Mouse (Mus musculus): ENCODE results near the gene Ly6g6e. TPM values are rescaled to one million over a fixed set of nuclear protein-coding genes. Genes with fewer than 3 reads are reported as not detected.

The Ly6g6e gene
- polyA plus RNA-seq, 1 experiment from 2014 or later, result 0.62 TPM

- no peak for ATAC-seq (ENCODE audit: extremely low read depth, insufficient number of reproducible peaks, low FRiP score, low TSS enrichment)
- no peak overlapping the region for H3K4me2 ChIP-seq
- H3K9me3 ChIP-seq, result no peaks in the 10 kb centered on the region
- H3K36me3 ChIP-seq, result no peaks in the 10 kb centered on the region
- no peak overlapping the region for H3K4me3 ChIP-seq
- no peaks in the 10 kb centered on the region for H3K27me3 ChIP-seq (replicated peaks)
- peaks cover 46% of the 10 kb centered on the region for H3K4me1 ChIP-seq
- H3K27ac ChIP-seq (replicated peaks), result peak overlapping the region; percentile 94
- 72% methylated on average over 4 of the region's 4 CpGs for WGBS
- H3K9ac ChIP-seq, result no peak overlapping the region
These were observed 32.9 kb upstream of the Ly6g6e start for GRCm38 (mm10) chr17:35043794-35044193.

GRCm38 (mm10) chr17:35044904-35045806 lies 31.5 kb upstream of the Ly6g6e start:
- no peak for ATAC-seq (ENCODE audit: extremely low read depth, insufficient number of reproducible peaks, low FRiP score, low TSS enrichment)
- Histone ChIP-seq H3K4me1 (peaks cover 56% of the 10 kb centered on the region), H3K9me3 (no peaks in the 10 kb centered on the region), H3K4me3 (peak overlapping the region; percentile 68), H3K27me3 (replicated peaks) (no peaks in the 10 kb centered on the region), H3K4me2 (peak overlapping the region; percentile 95), H3K9ac (peak overlapping the region; percentile 91), H3K27ac (replicated peaks) (peak overlapping the region; percentile 94), H3K36me3 (no peaks in the 10 kb centered on the region)
- 48% methylated on average over 7 of the region's 7 CpGs for WGBS

GRCm38 (mm10) chr17:35045807-35046680 lies 30.7 kb upstream of the Ly6g6e start:
- Histone ChIP-seq H3K27me3 (replicated peaks) (no peaks in the 10 kb centered on the region), H3K27ac (replicated peaks) (peak overlapping the region; percentile 94), H3K4me1 (peaks cover 56% of the 10 kb centered on the region), H3K4me2 (peak overlapping the region; percentile 95), H3K9ac (peak overlapping the region; percentile 91), H3K36me3 (no peaks in the 10 kb centered on the region), H3K9me3 (no peaks in the 10 kb centered on the region), H3K4me3 (peak overlapping the region; percentile 68)
- 2% methylated on average over 48 of the region's 48 CpGs for WGBS
- no peak for ATAC-seq (ENCODE audit: extremely low read depth, insufficient number of reproducible peaks, low FRiP score, low TSS enrichment)

- Histone ChIP-seq H3K4me3 (peak within 1 kb of the TSS; percentile 68), H3K27me3 (replicated peaks) (no peaks in the 10 kb centered on the region), H3K36me3 (no peaks in the 10 kb centered on the region), H3K27ac (replicated peaks) (peak within 1 kb of the TSS; percentile 99), H3K9ac (peak within 1 kb of the TSS; percentile 91), H3K4me1 (peaks cover 60% of the 10 kb centered on the region), H3K9me3 (no peaks in the 10 kb centered on the region), H3K4me2 (peak within 1 kb of the TSS; percentile 95)
- 3% methylated on average over 33 of the region's 33 CpGs for whole genome bisulfite sequencing
- ATAC-seq (ENCODE audit: extremely low read depth, insufficient number of reproducible peaks, low FRiP score, low TSS enrichment), result peak; percentile 90
These were observed 29.8 kb upstream of the Ly6g6e start, which contains the start of gene Msh5 for GRCm38 (mm10) chr17:35046681-35047455. Gene Msh5 (minus strand): TSS chr17:35046745.

GRCm38 (mm10) chr17:35047688-35048087 lies 29.0 kb upstream of the Ly6g6e start:
- ATAC-seq (ENCODE audit: extremely low read depth, insufficient number of reproducible peaks, low FRiP score, low TSS enrichment), result no peak
- Histone ChIP-seq H3K9me3 (no peaks in the 10 kb centered on the region), H3K4me2 (peak overlapping the region; percentile 95), H3K4me1 (peaks cover 68% of the 10 kb centered on the region), H3K4me3 (peak overlapping the region; percentile 20), H3K9ac (peak overlapping the region; percentile 70), H3K27ac (replicated peaks) (peak overlapping the region; percentile 99), H3K36me3 (peaks cover 8% of the 10 kb centered on the region), H3K27me3 (replicated peaks) (no peaks in the 10 kb centered on the region)
- WGBS, result 29% methylated on average over 1 of the region's 1 CpGs

GRCm38 (mm10) chr17:35048149-35048931 lies 28.4 kb upstream of the Ly6g6e start:
- 19% methylated on average over 11 of the region's 11 CpGs for WGBS
- H3K27me3 ChIP-seq (replicated peaks), result no peaks in the 10 kb centered on the region
- H3K36me3 ChIP-seq, result peaks cover 14% of the 10 kb centered on the region
- H3K9ac ChIP-seq, result peak overlapping the region; percentile 70
- peak overlapping the region; percentile 20 for H3K4me3 ChIP-seq
- peaks cover 74% of the 10 kb centered on the region for H3K4me1 ChIP-seq
- H3K27ac ChIP-seq (replicated peaks), result peak overlapping the region; percentile 99
- no peaks in the 10 kb centered on the region for H3K9me3 ChIP-seq
- H3K4me2 ChIP-seq, result peak overlapping the region; percentile 95
- no peak for ATAC-seq (ENCODE audit: extremely low read depth, insufficient number of reproducible peaks, low FRiP score, low TSS enrichment)

- Histone ChIP-seq H3K4me1 (peaks cover 74% of the 10 kb centered on the region), H3K9me3 (no peaks in the 10 kb centered on the region), H3K27me3 (replicated peaks) (no peaks in the 10 kb centered on the region), H3K27ac (replicated peaks) (peak overlapping the region; percentile 99), H3K9ac (peak overlapping the region; percentile 99; the same call in 1 of the 2 replicates), H3K36me3 (peaks cover 20% of the 10 kb centered on the region), H3K4me3 (peak overlapping the region; percentile 75), H3K4me2 (peak overlapping the region; percentile 95)
- WGBS, result 61% methylated on average over 5 of the region's 5 CpGs
- no peak for ATAC-seq (ENCODE audit: extremely low read depth, insufficient number of reproducible peaks, low FRiP score, low TSS enrichment)
These were observed 27.7 kb upstream of the Ly6g6e start for GRCm38 (mm10) chr17:35048932-35049440.

GRCm38 (mm10) chr17:35049561-35050016 lies 27.1 kb upstream of the Ly6g6e start, which contains the start of gene Clic1:
Gene Clic1 (plus strand): TSS chr17:35049966.
- Histone ChIP-seq H3K9ac (peak within 1 kb of the TSS; percentile 99), H3K4me2 (peak within 1 kb of the TSS; percentile 95), H3K4me1 (peaks cover 68% of the 10 kb centered on the region), H3K27me3 (replicated peaks) (no peaks in the 10 kb centered on the region), H3K4me3 (peak within 1 kb of the TSS; percentile 75), H3K27ac (replicated peaks) (peak within 1 kb of the TSS; percentile 99), H3K9me3 (no peaks in the 10 kb centered on the region), H3K36me3 (peaks cover 27% of the 10 kb centered on the region)
- ATAC-seq (ENCODE audit: extremely low read depth, insufficient number of reproducible peaks, low FRiP score, low TSS enrichment), result peak; percentile 7; the same call in 1 of the 2 replicates
- under 1% methylated on average over 11 of the region's 11 CpGs for WGBS

GRCm38 (mm10) chr17:35050126-35050750 lies 26.5 kb upstream of the Ly6g6e start:
- peak; percentile 28 for ATAC-seq (ENCODE audit: extremely low read depth, insufficient number of reproducible peaks, low FRiP score, low TSS enrichment)
- peak overlapping the region; percentile 99 for H3K9ac ChIP-seq
- no peaks in the 10 kb centered on the region for H3K9me3 ChIP-seq
- WGBS, result 1% methylated on average over 27 of the region's 27 CpGs
- H3K4me3 ChIP-seq, result peak overlapping the region; percentile 75
- H3K27ac ChIP-seq (replicated peaks), result peak overlapping the region; percentile 99
- peak overlapping the region; percentile 95 for H3K4me2 ChIP-seq
- peaks cover 66% of the 10 kb centered on the region for H3K4me1 ChIP-seq
- peaks cover 33% of the 10 kb centered on the region for H3K36me3 ChIP-seq
- H3K27me3 ChIP-seq (replicated peaks), result no peaks in the 10 kb centered on the region
